Mouse (Mus musculus) E14TG2a.4 (cell line): ENCODE results near the gene Grip1.

Source experiments
- CTCF ChIP-seq: conservative IDR thresholded peaks from 2 replicates; pipeline ENCODE4 v1.5.1; 2014; ENCODE audit warnings: low read length
- POU5F1 ChIP-seq: IDR thresholded peaks from 2 replicates; pipeline ENCODE4 v1.6.1; 2014; ENCODE audit warnings: low read length, borderline replicate concordance

DNA sequence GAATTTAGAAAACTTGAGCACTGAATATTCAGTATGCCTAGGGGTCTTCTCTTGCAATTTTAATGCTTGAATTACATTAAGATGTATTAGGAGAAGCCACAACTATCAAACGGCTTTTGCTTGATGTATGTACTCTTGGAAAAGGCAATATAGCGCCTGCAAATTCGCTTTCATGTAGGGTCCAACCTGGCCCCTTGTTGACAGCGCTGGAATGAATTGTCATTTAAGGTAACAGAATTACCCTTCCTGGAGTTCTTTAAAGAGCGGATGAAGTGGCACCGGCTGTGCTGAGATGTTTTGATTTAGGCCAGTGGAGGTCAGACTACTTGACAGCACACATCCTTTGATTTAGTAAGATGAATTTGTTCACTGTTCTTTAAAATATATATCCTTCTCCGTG, 90.1 kb downstream of the Grip1 start:
- TF ChIP-seq CTCF (no peak), POU5F1 (no peak)
